Mouse (Mus musculus) bone marrow macrophage, adult 2 months (primary cell): ENCODE measurements around the gene Fbxo34.

Source experiments
- CTCF ChIP-seq: IDR thresholded peaks from 2 replicates; pipeline ENCODE4 v1.5.1; 2012; ENCODE audit warnings: low read depth, mild to moderate bottlenecking, low read length, moderate library complexity
- POLR2A ChIP-seq: IDR thresholded peaks from 2 replicates; pipeline ENCODE4 v1.6.1; 2012; ENCODE audit warnings: mild to moderate bottlenecking, low read depth, low read length, borderline replicate concordance

DNA sequence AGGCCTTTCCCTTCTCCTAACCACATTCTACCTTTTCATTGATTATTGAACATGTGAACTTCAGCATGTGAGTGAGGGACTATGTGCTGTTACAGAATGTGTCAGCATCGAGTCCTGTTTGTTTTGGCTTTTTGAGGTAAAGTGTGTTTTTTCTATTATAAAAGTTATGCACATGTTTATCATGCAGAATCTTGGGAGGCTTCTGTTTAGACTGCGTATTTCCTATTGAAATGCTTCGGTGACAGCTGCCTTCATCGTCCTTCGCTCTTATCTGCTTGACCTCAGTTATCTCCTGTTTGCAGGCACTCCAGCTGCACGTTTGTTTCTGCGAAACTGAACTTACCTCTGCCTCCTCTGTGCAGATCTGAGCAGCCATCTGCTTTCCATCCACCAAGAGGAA lies 72.1 kb downstream of the Fbxo34 start:
- TF ChIP-seq CTCF (no peak), POLR2A (no peak)
